Mouse (Mus musculus): ENCODE data around the gene Gimap9. TPM values are rescaled to one million over a fixed set of nuclear protein-coding genes. Genes with fewer than 3 reads are reported as not detected.

Gene Gimap9
- polyA plus RNA-seq, 1 experiment from 2014 or later = 7.7 TPM

Other genes starting within 250 kb of the Gimap9 start
- gene Zfp467, start 230.3 kb upstream of the Gimap9 start, polyA plus RNA-seq (2015; fragmentation: Nextera tagmentation; extraction: Ambion mirVana) = 23.0 and 24.7 TPM in 2 replicates
- 0.23 and 0.47 TPM in 2 replicates for gene Sspo, start 227.9 kb upstream of the Gimap9 start, polyA plus RNA-seq (2015; fragmentation: Nextera tagmentation; extraction: Ambion mirVana)
- gene Atp6v0e2, start 138.5 kb upstream of the Gimap9 start, polyA plus RNA-seq (2015; fragmentation: Nextera tagmentation; extraction: Ambion mirVana) = 9.2 and 9.3 TPM in 2 replicates
- 6.9 and 11.6 TPM in 2 replicates for gene Lrrc61, start 121.3 kb upstream of the Gimap9 start, polyA plus RNA-seq (2015; fragmentation: Nextera tagmentation; extraction: Ambion mirVana)
- gene Rarres2, start 103.3 kb upstream of the Gimap9 start, polyA plus RNA-seq (2015; fragmentation: Nextera tagmentation; extraction: Ambion mirVana) = 10.3 and 10.9 TPM in 2 replicates
- gene Gm45021, start 86.5 kb upstream of the Gimap9 start, polyA plus RNA-seq (2015; fragmentation: Nextera tagmentation; extraction: Ambion mirVana) = not detected in 2 replicates
- 30.7 and 34.1 TPM in 2 replicates for gene Repin1, start 82.2 kb upstream of the Gimap9 start, polyA plus RNA-seq (2015; fragmentation: Nextera tagmentation; extraction: Ambion mirVana)
- 0.73 TPM in 1 of 2 replicates, not detected in the other for gene Gm44965, start 82.2 kb upstream of the Gimap9 start, polyA plus RNA-seq (2015; fragmentation: Nextera tagmentation; extraction: Ambion mirVana)
- 7.2 and 7.7 TPM in 2 replicates for gene Zfp775, start 74.1 kb upstream of the Gimap9 start, polyA plus RNA-seq (2015; fragmentation: Nextera tagmentation; extraction: Ambion mirVana)
- 0.75 and 0.89 TPM in 2 replicates for gene AI854703, start 49.4 kb upstream of the Gimap9 start, polyA plus RNA-seq (2015; fragmentation: Nextera tagmentation; extraction: Ambion mirVana)
- 0.70 and 0.86 TPM in 2 replicates for gene Gimap8, start 28.9 kb upstream of the Gimap9 start, polyA plus RNA-seq (2015; fragmentation: Nextera tagmentation; extraction: Ambion mirVana)
- gene Gimap4, start 8.4 kb downstream of the Gimap9 start, polyA plus RNA-seq (2015; fragmentation: Nextera tagmentation; extraction: Ambion mirVana) = 12.5 and 12.9 TPM in 2 replicates
- gene Gimap6, start 32.1 kb downstream of the Gimap9 start, polyA plus RNA-seq (2015; fragmentation: Nextera tagmentation; extraction: Ambion mirVana) = 18.1 and 18.5 TPM in 2 replicates
- 0.94 and 2.3 TPM in 2 replicates for gene Gm28053, start 42.5 kb downstream of the Gimap9 start, polyA plus RNA-seq (2015; fragmentation: Nextera tagmentation; extraction: Ambion mirVana)
- gene Gimap7, start 42.5 kb downstream of the Gimap9 start, polyA plus RNA-seq (2015; fragmentation: Nextera tagmentation; extraction: Ambion mirVana) = not detected in 2 replicates
- gene Gimap1, start 62.9 kb downstream of the Gimap9 start, polyA plus RNA-seq (2015; fragmentation: Nextera tagmentation; extraction: Ambion mirVana) = 9.8 and 10.4 TPM in 2 replicates
- gene Gimap5, start 70.1 kb downstream of the Gimap9 start, polyA plus RNA-seq (2015; fragmentation: Nextera tagmentation; extraction: Ambion mirVana) = 3.0 and 3.4 TPM in 2 replicates
- not detected in 2 replicates for gene Gimap3, start 94.7 kb downstream of the Gimap9 start, polyA plus RNA-seq (2015; fragmentation: Nextera tagmentation; extraction: Ambion mirVana)
- 56.6 and 63.0 TPM in 2 replicates for gene Tmem176a, start 164.8 kb downstream of the Gimap9 start, polyA plus RNA-seq (2015; fragmentation: Nextera tagmentation; extraction: Ambion mirVana)
- gene Tmem176b, start 165.4 kb downstream of the Gimap9 start, polyA plus RNA-seq (2015; fragmentation: Nextera tagmentation; extraction: Ambion mirVana) = 224 and 226 TPM in 2 replicates
- gene Aoc1, start 196.8 kb downstream of the Gimap9 start, polyA plus RNA-seq (2015; fragmentation: Nextera tagmentation; extraction: Ambion mirVana) = not detected in 2 replicates